Mouse (Mus musculus) kidney, adult 2 months (tissue): ENCODE results near the gene Fancm. TPM values are rescaled to one million over a fixed set of nuclear protein-coding genes. Genes with fewer than 3 reads are reported as not detected.

Experiments used
- DNase-seq: peaks from one replicate; pipeline ENCODE4 v3.0.0; 2021
- H3K27ac ChIP-seq: fragments of 200-500 bp; 2 replicates; pipeline ENCODE4 v1.5.1; 2012; ENCODE audit warnings: low read depth, low read length, control low read depth, inconsistent platforms; ENCODE audit not compliant: insufficient read depth
- H3K27me3 ChIP-seq: fragments of 200-500 bp; replicated peaks from 2 replicates; pipeline ENCODE4 v1.6.1; 2012; ENCODE audit warnings: mild to moderate bottlenecking, moderate library complexity, low read length, inconsistent platforms; ENCODE audit not compliant: control insufficient read depth, insufficient read depth
- H3K36me3 ChIP-seq: fragments of 200-500 bp; 2 replicates; pipeline ENCODE4 v1.6.1; 2012; ENCODE audit warnings: mild to moderate bottlenecking, moderate library complexity, low read length, inconsistent platforms; ENCODE audit not compliant: control insufficient read depth, insufficient read depth
- H3K4me1 ChIP-seq: fragments of 200-500 bp; 2 replicates; pipeline ENCODE4 v1.6.1; 2011; ENCODE audit warnings: low read length; ENCODE audit not compliant: control insufficient read depth, insufficient read depth
- H3K4me3 ChIP-seq: fragments of 200-500 bp; 2 replicates; pipeline ENCODE4 v1.5.1; 2011; ENCODE audit warnings: mild to moderate bottlenecking, low read depth, low read length, control low read depth; ENCODE audit not compliant: insufficient read depth
- CTCF ChIP-seq: fragments of 200-500 bp; conservative IDR thresholded peaks from 2 replicates; pipeline ENCODE4 v1.5.1; 2011; ENCODE audit warnings: low read depth, mild to moderate bottlenecking, control low read depth, low read length, moderate library complexity, mixed read lengths; ENCODE audit not compliant: insufficient read depth, insufficient read length
- POLR2A ChIP-seq: fragments of 200-500 bp; IDR thresholded peaks from one replicate; pipeline ENCODE4 v1.6.1; 2011; ENCODE audit warnings: low read depth, low read length, control low read depth
- WGBS: fragments of 180-500 bp; shearing (Covaris S2); methylation state at CpG from one replicate; pipeline ENCODE4 v1.1.7; 2018; 5-methylcytosine and 5-hydroxymethylcytosine counted together
- polyA plus RNA-seq: library from polyadenylated mRNA; depleted of rRNA; stranded (reverse); fragments of >200 nt; gene quantifications from 2 replicates; pipeline ENCODE4 v1.2.3, GENCODE M21; 2012

Fancm gene
- polyA plus RNA-seq, 1 experiment: 1.2 TPM

DNA sequence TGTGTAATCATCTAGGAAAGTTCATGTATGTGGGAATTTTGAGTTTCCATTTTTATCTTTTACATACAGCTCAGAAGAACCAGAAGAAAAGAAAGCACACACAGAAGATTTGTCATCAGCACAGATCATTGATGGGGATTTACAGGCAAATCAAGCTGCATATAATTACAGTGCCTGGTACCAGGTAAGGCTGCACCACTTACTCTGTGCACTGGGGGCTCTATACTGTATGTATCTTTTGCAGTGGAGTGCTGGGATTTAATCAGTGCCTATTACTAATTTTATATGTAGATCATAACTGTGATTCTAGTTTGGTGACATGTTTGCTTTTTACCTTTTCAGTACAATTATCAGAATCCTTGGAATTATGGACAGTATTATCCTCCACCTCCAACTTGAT lies 14.3 kb upstream of the Fancm start:
- no peak for TF ChIP-seq POLR2A
- no peak for TF ChIP-seq CTCF
- Histone ChIP-seq H3K36me3 (peaks cover 4% of the 10 kb centered on the region), H3K4me3 (no peak overlapping the region), H3K27me3 (no peaks in the 10 kb centered on the region), H3K27ac (no peak overlapping the region), H3K4me1 (no peaks in the 10 kb centered on the region)
- DNase-seq: no peak

- H3K36me3 ChIP-seq: peaks cover 3% of the 10 kb centered on the region
Measured at GRCm38 (mm10) chr12:65065241-65065640, 10.2 kb upstream of the Fancm start.

GRCm38 (mm10) chr12:65066234-65066633 lies 9.2 kb upstream of the Fancm start:
- H3K27me3 ChIP-seq: no peaks in the 10 kb centered on the region
- no peak for DNase-seq
- H3K36me3 ChIP-seq: no peaks in the 10 kb centered on the region; the same call in none of the 2 replicates
- H3K4me3 ChIP-seq: no peak overlapping the region
- no peaks in the 10 kb centered on the region for H3K4me1 ChIP-seq
- no peak overlapping the region for H3K27ac ChIP-seq
- 30% methylated on average over 3 of the region's 3 CpGs for WGBS
- TF ChIP-seq POLR2A (no peak), CTCF (no peak)

More at GRCm38 (mm10) chr12:65065241-65065640, 10.2 kb upstream of the Fancm start:
- 28% methylated on average over 2 of the region's 2 CpGs for WGBS
- Histone ChIP-seq H3K27me3 (no peaks in the 10 kb centered on the region), H3K4me3 (no peak overlapping the region), H3K27ac (no peak overlapping the region), H3K4me1 (no peaks in the 10 kb centered on the region)
- TF ChIP-seq CTCF (no peak), POLR2A (no peak)
- no peak for DNase-seq

- Histone ChIP-seq H3K27me3 (no peaks in the 10 kb centered on the region), H3K27ac (no peak overlapping the region), H3K4me3 (no peak overlapping the region), H3K4me1 (no peaks in the 10 kb centered on the region), H3K36me3 (no peaks in the 10 kb centered on the region; the same call in none of the 2 replicates)
- WGBS: 52% methylated on average over 4 of the region's 4 CpGs
- no peak for TF ChIP-seq CTCF
- TF ChIP-seq POLR2A: no peak
- no peak for DNase-seq
Measured at GRCm38 (mm10) chr12:65068409-65068808, 7.0 kb upstream of the Fancm start.

- DNase-seq: no peak
- 3% methylated on average over 21 of the region's 21 CpGs for WGBS
- no peak for TF ChIP-seq CTCF
- peak overlapping the region; percentile 75 for H3K4me3 ChIP-seq
- H3K4me1 ChIP-seq: no peaks in the 10 kb centered on the region; the same call in 1 of the 2 replicates
- no peaks in the 10 kb centered on the region for H3K27me3 ChIP-seq
- no peaks in the 10 kb centered on the region; the same call in 1 of the 2 replicates for H3K36me3 ChIP-seq
- peak overlapping the region; percentile 81 for H3K27ac ChIP-seq
Measured at GRCm38 (mm10) chr12:65072911-65073610, 2.3 kb upstream of the Fancm start.

GRCm38 (mm10) chr12:65073611-65074178 lies 1.7 kb upstream of the Fancm start, which contains the start of gene Fkbp3:
Fkbp3 (minus strand) TSS chr12:65074007.
- H3K27ac ChIP-seq: peak within 1 kb of the TSS; percentile 81

GRCm38 (mm10) chr12:65074651-65075050 lies 752 bp upstream of the Fancm start:
- peak; percentile 6 for DNase-seq
- Histone ChIP-seq H3K4me3 (peak overlapping the region; percentile 31; the same call in 1 of the 2 replicates), H3K36me3 (no peaks in the 10 kb centered on the region), H3K4me1 (no peaks in the 10 kb centered on the region; the same call in 1 of the 2 replicates), H3K27ac (peak overlapping the region; percentile 39), H3K27me3 (no peaks in the 10 kb centered on the region)
- TF ChIP-seq POLR2A: no peak
- WGBS: 33% methylated on average over 7 of the region's 7 CpGs

More at GRCm38 (mm10) chr12:65073611-65074178, 1.7 kb upstream of the Fancm start, which contains the start of gene Fkbp3:
- DNase-seq: peak; percentile 98
- peak; percentile 92 for TF ChIP-seq POLR2A
- TF ChIP-seq CTCF: no peak
- Histone ChIP-seq H3K4me3 (peak within 1 kb of the TSS; percentile 75), H3K36me3 (no peaks in the 10 kb centered on the region; the same call in 1 of the 2 replicates), H3K4me1 (no peaks in the 10 kb centered on the region; the same call in 1 of the 2 replicates), H3K27me3 (no peaks in the 10 kb centered on the region)
- WGBS: under 1% methylated on average over 49 of the region's 49 CpGs
